Mouse (Mus musculus) thymus, postnatal 36 days (tissue): ENCODE data around the gene Thrb.

Experiments used
- DNase-seq, 2 experiments: peaks; one replicate each; pipeline ENCODE4 v3.0.0; 2022; ENCODE audit warnings: mixed read lengths in 2 of 2

Gene Thrb

DNA sequence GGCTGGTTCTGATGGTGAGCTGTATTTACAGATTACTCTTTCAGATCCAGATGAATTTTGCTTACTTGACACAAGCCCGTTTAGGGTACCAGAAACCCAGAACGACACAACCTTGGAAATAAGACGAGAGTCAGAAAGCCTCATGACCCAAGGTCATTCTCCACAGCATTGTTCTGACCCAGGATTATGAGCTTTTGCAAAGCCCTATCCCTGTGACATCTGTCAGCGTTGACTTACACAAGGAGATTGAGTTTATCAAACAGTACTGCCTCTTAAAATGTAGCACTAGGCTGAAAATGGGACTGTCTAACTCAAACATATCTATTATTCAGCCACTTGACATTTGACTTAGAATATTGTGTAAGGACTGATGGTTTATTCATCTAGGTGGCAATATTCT, 312.1 kb downstream of the Thrb start:
- DNase-seq, result no peak

GRCm38 (mm10) chr14:17972665-17973064, 312.6 kb downstream of the Thrb start:
- no peak for DNase-seq

DNA sequence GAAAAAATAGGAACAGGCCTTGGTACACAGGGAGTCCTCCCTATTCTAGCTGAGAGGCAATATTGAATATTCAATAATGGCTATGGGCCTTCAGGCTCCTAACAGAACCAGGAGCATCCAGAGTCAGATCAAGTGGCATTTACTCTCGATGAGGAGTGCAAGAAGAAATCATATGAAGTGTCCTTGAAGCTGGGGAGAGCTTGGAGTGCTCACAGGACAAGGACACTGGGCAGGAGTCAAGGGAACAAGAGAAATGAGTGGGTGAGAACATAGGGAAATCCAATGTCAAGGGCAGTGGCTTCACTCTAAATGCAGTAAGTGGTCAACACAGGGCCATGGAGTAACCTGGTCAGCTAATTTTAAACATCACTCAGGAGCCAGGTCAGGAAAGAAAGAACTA, 315.7 kb downstream of the Thrb start:
- DNase-seq, result no peak

DNA sequence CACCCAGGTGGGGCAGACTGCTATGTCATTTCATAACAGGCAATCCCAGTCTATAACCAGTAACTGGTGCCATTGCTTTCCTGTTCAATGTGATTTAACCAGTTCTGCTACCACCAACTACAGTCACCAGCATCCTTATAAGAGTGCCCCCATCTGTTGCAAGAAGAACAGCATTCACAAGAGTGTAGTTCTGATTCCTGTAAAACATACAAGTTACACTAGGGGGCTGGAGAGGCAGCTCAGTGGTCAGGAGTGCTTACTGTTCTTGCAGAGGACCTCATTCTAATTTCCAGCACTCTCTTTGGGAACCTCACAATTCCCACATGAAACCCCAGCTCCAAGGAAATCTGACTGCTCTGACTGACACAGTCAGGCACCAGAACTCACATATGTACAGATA, 318.2 kb downstream of the Thrb start:
- no peak for DNase-seq

GRCm38 (mm10) chr14:17981258-17981657, 321.2 kb downstream of the Thrb start:
- DNase-seq, result no peak

GRCm38 (mm10) chr14:17982017-17982416, 322.0 kb downstream of the Thrb start:
- DNase-seq, result no peak

DNA sequence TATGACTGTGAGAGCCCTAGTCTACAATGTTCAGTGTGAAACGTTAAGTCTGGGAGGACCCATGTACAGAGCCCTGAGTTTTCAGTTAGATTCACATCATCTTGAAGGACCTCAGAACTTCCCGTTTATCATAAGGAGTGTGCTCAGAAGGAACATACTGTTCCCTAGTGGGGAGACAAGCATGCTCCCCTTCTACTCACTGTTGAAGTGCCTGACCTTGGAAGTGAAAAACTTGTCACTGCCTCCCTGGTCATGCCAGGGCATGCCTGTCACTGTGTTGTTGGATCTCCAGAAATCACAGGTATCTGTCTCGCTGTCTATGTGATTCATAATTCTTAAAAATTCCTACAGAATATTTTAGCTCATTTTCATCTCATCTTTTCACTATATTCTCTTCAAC, 323.3 kb downstream of the Thrb start:
- no peak for DNase-seq

DNA sequence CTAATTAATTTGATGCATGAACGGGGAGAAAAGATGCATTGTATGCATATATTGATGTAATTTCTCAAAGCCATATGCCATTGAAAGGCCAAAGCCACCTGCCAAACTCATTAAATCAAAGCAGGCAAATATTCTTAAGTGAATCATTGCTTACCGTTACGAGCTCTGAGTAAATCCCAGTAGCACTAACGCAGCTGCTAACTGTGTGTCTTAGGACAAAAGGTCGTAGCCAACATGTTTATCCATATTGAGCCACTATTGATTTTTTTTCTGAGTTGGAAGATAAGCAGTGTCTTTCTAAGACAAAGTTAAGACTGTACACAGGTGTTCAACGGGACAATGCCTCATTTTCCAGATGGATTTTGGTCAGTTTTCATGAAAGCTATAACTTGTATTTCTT, 323.8 kb downstream of the Thrb start:
- DNase-seq, result no peak

- no peak for DNase-seq
Measured at GRCm38 (mm10) chr14:17988580-17988979, 328.5 kb downstream of the Thrb start.

DNA sequence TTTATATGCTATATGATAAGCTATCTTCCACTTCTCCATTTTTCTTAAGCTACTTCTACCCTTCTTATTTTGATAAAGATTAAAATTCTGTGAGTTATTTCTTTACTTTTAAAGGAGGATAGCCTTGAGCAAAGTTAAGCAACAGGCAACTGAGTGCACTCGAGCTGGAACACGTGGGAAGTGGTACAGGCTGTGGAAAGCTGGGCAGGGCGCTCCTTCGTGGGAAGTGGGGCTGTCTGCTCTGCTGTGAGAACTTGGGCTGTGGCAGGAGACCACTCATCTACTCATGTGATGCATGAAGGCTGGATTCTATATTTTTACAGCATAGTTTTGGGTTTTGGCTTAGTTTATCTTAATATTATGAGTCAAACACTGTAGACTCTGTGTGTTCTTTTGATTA, 329.1 kb downstream of the Thrb start:
- DNase-seq, result no peak

DNA sequence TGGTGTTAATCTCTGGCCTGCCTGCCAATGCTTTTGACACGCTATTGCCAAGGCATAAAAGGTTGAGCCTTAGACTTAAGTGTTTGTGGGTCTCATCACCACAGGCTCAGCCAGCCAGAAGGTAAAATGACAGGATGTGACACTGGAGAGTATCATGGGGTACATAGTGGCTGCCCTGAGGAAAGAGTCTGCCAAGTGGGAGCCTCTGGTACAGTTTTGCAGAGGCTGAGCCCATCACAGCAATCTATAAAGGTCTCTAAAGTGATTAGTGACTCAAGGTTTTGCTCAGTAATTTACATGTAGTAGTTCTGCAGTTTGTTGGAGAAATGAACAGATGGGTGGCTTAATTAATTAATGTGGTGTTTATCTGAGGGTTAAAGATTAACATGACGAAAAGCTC, 330.1 kb downstream of the Thrb start:
- DNase-seq, result no peak

DNA sequence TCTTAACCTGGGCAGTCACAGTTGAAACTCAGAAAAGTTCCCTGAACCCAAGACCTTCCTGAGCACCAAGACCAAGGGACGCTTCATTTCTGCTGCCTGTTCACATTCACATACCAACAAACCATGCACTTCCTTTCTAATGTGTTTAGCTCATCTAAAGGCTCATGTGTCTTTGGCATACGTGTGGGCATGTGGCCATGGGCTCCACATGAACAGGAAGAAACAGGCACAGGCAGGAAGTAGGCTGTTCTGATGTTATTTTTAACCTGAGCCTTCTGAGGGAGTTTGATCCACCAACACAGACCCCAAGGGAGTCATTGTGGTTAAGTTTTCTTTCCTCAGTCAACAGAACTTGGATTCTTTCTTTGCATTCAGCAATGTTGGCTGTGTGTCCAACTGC, 341.8 kb downstream of the Thrb start:
- DNase-seq, result peak; percentile 52 to 74

DNA sequence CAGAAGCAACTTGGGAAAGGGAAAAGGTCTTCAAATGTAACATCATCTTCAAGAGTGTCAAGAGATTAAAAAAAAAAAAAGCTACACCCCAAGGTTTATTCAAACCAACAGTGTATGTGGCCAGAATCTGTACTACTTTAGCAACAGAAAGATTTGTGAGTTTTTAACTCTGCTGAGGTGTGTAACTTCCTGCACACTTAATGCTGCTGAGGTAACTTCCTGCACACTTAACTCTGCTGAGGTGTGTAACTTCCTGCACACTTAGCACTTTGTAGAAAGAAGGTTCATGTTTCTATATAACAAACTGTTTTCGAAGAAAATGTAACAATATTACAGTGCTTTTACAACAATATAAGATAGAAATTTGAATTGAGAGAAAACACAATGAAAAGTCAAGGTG, 343.6 kb downstream of the Thrb start:
- DNase-seq, result no peak

- no peak for DNase-seq
Measured at GRCm38 (mm10) chr14:18008524-18008923, 348.5 kb downstream of the Thrb start.

DNA sequence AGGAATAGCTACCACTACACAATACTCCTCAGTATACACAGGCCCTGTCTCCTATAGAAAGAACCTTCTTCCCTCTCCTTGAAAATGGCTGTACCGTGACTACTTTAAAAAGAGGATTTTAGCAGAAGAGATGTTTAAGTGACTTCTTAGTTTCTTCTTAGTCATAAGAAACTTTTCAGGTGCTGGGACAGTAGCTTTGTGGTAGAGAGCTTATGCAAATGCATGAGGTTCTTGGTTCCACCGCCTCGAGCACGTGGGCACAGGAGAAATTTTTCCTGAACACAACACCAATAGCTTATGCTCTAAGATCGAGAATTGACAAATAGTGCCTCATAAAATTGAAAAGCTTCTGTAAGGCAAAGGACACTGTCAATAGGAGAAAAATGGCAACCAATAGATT, 356.5 kb downstream of the Thrb start:
- no peak for DNase-seq

GRCm38 (mm10) chr14:18020128-18020527, 360.1 kb downstream of the Thrb start:
- no peak for DNase-seq

GRCm38 (mm10) chr14:18020636-18021035, 360.6 kb downstream of the Thrb start:
- DNase-seq, result no peak

DNA sequence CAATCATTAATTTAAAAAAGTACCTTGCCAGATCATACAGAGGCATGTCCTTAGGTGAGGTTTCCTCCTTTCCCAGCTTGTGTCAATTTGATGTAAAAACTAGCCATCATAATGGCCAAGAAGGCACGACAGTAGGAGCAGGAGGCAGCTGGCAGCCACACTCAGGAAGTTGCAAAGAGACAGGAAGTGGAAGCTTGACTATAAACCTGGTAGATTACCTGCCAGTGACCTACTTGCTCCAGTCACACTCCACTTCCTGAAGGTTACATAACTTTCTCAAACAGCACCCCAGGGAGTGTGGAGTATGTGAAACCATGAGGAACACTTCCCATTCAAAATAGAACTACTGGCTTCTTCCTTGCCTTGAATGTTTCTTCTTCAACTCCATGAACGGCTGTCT, 361.7 kb downstream of the Thrb start:
- peak; percentile 30 to 56 for DNase-seq

DNA sequence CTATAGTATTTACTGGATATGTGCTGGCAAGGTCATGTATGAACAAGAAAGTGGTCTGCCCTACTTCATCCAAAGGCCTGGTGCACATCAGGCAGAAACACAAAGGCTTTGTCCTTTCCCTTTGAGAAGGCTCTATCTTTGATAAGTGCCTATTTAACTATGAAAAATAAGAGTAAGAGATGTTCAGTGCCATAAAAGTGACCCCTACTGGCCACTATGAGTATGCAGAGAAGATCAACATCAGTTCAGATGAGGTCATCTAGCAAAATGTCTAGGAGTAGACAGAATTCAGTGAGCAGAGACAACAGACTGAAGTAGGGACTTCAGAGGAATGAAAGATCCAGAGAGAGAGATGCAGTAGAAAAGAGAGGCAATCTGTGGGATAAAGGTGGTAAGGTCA, 362.3 kb downstream of the Thrb start:
- no peak for DNase-seq

- DNase-seq, result no peak
Measured at GRCm38 (mm10) chr14:18027867-18028266, 367.8 kb downstream of the Thrb start.

DNA sequence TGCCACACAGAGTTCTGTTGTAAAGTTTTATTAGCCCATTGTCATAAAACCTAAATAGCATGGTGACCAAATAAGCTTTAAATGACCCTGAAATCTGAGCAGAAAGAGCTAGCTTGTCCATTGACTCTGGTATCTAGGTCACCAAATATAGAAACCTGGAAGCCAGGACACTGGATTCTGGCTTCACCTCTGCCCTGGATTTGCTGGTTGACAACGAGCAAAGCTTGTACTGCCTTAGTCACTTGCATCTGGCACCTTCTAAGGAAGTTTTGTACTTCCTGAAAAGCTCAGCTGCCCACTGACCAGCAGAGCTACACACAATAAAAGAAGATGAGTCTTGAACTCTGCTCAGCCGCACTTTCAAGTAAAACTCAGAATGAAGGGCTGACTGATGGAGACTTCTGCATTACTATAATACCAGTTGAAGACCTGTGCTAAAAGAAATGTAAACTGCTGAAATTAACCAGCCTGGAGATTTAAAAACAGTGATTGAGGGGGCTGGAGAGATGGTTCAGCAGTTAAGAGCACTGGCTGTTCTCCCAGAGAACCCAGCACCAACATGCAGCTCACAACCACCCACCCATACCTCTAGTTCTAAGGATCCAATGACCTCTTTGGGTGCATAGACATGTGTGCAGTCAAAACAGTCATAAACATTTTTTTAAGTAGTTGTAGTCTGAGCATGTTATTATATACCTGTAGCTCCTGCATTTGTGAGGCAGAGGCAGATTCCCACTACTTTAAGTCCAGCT, 369.3 kb downstream of the Thrb start:
- no peak for DNase-seq

GRCm38 (mm10) chr14:18031941-18032340, 371.9 kb downstream of the Thrb start:
- DNase-seq, result no peak

- DNase-seq, result no peak
Measured at GRCm38 (mm10) chr14:18036573-18036972, 376.5 kb downstream of the Thrb start.

DNA sequence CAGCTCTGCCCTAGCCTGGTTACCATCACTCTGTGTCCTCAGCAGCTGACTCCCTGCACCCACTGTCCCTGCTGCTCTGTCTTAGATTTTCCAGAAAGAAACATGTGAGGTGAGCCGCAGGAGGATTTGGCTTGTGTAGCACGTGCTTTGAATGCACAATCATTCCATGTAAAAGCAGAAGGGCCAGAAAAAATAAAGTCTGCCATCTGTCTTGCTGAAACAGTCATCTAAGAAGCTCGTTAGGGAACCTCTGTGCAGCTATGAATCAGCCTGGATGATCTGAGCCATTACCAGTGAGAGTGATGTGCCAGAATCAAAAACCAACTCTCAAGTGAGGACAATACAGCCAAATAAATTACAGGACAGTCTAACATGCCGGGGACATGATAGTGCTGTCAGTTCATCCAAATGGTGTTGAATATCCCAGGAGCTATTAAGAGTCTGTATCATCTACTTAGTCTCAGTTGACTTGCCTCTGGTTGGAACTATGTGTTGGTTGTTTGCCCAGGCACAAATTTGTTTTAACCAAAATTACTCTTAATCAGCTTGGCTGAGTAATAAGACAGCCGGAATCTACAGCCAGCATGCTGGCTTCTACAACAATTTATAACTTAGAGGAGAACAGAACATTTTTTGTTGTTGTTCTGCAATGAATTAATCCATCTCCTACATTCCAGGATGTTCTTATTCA, 402.2 kb downstream of the Thrb start:
- DNase-seq, result no peak
